Mouse (Mus musculus) spleen, adult 2 months (tissue): ENCODE measurements around the gene Dpep1.

Experiments
- CTCF ChIP-seq: fragments of 200-500 bp; IDR thresholded peaks from 2 replicates; pipeline ENCODE4 v1.5.1; 2011; ENCODE audit warnings: mild to moderate bottlenecking, inconsistent platforms; ENCODE audit not compliant: insufficient read depth, insufficient read length, insufficient replicate concordance; ENCODE audit errors: extremely low read depth
- POLR2A ChIP-seq: fragments of 200-500 bp; IDR thresholded peaks from 2 replicates; pipeline ENCODE4 v1.6.1; 2011; ENCODE audit warnings: low read depth, low read length, inconsistent platforms

GRCm38 (mm10) chr8:123202288-123202687 is 16.2 kb downstream of the Dpep1 start:
- TF ChIP-seq CTCF (peak; percentile 58; the same call in 1 of the 2 replicates), POLR2A (no peak)
